Mouse (Mus musculus): ENCODE measurements at regions not wholly inside any gene's neighbourhood (a gene's known extent, or its start where the extent isn't known, plus 50 kb on each side); places are given as distances from the start of the nearest gene placed in this dataset.

GRCm38 (mm10) chr7:64101679-64102078 is 52.0 kb upstream of the Trpm1 start:
- DNase-seq: peak; percentile 70 to 79

GRCm38 (mm10) chr7:64099606-64100005 is 54.0 kb upstream of the Trpm1 start:
- DNase-seq: peak in 1 of 2 experiments; percentile 54

DNA sequence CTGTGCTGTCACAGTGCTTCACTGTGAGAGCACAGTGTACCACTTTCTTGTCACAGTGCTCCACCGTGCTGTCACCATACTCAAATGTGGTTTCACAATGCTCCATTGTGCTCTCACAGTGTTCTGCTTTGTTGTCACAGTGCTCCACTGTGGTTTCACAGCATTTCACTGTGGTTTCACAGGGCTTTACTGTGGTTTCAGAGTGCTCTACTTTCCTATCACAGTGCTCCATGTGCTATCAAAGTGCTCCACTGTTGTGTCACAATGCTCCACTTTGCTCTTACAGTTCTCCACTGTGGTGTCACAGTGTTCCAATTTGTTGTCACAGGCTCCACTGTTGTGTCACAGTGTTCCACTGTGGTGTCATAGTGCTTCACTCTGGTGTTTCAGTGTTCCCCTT is 63.6 kb upstream of the Trpm1 start:
- no peak for DNase-seq

DNA sequence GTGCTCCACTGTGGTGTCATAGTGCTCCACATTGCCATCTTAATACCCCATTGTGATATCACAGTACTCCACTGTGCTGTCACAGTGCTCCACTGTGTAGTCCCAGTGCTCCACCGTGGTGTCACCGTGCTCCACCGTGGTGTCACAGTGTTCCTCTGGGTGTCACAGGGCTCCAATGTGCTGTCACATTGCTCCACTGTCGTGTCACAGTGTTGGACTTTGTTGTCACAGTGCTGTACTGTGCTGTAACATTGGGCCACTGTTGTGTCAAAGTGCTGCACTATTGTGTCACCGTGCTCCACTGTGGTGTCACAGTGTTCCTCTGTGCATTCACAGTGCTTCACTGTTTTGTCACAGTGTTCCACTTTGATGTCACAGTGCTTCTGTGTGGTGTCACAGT is 64.6 kb upstream of the Trpm1 start:
- DNase-seq: no peak

GRCm38 (mm10) chr7:64083978-64084377 is 69.7 kb upstream of the Trpm1 start:
- DNase-seq: peak in 1 of 2 experiments; percentile 0

DNA sequence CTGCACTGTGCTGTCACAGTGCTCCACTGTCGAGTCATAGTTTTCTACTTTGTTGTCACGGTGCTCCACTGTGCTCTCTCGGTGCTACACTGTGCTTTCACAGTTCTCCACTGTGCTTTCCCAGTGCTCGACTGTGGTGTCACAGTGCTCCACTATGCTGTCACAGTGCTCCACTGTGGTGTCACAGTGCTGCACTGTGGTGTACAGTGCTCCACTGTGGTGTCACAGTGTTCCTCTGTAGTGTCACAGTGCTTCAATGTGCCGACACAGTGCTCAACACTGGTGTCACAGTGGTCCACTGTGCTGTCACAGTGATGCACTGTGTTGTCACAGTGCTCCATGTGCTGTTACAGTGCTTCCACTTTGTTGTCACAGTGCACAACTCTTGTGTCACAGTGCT is 71.0 kb upstream of the Trpm1 start:
- DNase-seq: no peak

GRCm38 (mm10) chr7:64082201-64082600 is 71.4 kb upstream of the Trpm1 start:
- no peak for DNase-seq

DNA sequence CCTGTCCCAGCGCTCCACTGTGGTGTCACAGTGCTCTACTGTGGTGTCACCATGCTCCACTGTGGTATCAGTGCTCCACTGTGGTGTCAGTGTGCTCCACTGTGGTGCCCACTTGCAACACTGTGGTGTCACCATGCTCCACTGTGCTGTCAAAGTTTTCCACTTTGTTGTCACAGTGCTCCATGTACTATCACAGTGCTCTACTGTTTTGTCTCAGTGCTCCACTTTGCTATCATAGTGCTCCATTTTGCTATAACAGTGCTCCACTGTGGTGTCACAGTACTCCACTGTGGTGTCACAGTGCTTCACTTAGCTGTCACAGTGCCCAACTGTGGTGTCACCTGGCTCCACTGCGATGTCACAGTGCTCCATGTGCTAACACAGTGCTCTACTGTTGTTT is 72.0 kb upstream of the Trpm1 start:
- DNase-seq: peak in 1 of 2 experiments; percentile 0

DNA sequence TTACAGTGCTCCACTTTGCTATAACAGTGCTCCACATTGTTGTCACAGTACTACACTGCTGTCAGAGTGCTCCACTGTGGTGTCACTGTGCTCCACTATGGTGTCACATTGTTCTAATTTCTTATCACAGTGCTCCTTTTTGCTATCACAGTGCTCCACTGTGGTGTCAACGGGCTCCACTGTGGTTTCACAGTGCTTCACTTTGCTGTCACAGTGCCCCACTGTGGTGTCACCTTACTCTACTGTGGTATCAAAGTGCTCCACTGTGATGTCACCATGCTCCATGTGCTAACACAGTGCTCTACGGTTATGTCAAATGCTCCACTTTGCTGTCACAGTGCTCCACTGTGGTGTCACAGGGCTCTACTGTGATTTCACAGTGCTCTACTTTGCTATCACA is 72.6 kb upstream of the Trpm1 start:
- DNase-seq: peak in 1 of 2 experiments; percentile 0

DNA sequence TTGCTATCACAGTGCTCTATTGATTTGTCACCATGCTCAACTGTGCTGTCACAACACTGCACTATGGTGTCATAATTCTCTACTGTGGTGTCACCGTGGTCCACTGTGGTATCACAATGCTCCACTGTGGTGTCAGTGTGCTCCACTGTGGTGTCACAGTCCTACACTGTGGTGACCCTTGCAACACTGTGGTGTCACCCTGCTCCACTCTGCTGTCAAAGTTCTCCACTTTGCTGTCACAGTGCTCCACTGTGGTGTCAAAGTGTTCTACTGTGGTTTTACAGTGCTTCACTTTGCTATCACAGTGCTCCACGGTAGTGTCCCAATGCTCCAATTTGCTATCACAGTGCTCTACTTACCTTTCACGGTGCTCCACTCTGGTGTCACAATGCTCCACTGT is 74.3 kb upstream of the Trpm1 start:
- no peak for DNase-seq

DNA sequence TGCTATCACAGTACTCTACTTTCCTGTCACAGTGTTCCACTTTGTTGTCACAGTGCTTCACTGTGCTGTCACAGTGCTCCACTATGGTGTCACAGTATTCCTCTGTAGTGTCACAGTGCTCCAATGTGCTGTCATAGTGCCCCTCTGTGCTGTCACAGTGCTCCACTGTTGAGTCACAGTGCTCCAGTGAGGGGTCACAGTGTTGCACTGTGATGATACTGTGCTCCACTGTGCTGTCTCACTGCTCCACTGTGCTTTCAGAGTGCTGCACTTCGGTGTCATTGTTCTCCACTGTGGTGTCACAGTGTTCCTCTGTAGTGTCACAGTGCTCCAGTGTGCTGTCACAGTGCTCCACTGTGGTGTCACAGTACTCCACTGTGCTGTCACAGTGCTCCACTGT is 75.0 kb upstream of the Trpm1 start:
- DNase-seq: peak; percentile 0 to 3

- DNase-seq: peak; percentile 21 to 44
Observed at GRCm38 (mm10) chr7:64077526-64077925, 76.1 kb upstream of the Trpm1 start.

GRCm38 (mm10) chr7:64076764-64077360 is 76.8 kb upstream of the Trpm1 start:
- peak; percentile 3 to 16 for DNase-seq

- DNase-seq: peak in 1 of 2 experiments; percentile 2
Observed at GRCm38 (mm10) chr7:64075696-64076313, 77.8 kb upstream of the Trpm1 start.

DNA sequence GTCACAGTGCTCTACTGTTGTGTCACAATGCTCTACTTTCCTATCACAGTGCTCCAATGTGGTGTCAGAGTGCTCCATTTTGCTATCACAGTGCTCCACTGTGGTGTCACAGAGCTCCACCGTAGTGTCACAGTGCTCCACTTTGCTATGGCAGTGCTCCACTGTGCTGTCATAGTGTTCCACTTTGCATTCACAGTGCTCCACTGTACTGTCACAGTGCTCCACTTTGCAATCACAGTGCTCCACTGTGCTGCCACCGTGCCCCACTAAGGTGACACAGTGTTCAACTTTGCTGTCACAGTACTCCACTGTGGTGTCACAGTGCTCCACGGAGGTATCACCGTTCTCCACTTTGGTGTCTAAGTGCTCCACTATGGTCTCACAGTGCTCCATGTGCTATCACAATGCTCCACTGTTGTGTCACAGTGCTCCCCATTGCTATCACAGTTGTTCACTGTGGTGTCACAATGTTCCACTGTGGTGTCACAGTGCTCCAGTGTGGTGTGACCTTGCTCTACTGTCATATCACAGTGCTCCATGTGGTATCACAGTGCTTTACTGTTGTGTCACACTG is 78.9 kb upstream of the Trpm1 start:
- peak in 1 of 2 experiments; percentile 1 for DNase-seq

DNA sequence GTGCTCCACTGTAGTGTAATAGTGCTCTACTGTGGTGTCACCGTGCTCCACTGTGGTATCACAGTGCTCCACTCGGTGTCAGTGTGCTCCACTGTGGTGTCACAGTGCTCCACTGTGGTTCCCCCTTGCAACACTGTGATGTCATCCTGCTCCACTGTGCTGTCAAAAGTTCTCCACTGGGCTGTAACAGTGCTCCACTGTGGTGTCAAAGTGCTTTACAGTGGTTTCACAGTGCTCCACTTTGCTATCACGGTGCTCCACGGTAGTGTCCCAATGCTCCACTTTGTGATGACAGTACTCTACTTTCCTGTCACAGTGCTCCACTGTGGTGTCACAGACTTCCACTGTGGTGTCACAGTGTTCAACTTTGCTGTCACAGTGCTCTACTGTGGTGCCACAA is 79.4 kb upstream of the Trpm1 start:
- peak; percentile 1 to 2 for DNase-seq

DNA sequence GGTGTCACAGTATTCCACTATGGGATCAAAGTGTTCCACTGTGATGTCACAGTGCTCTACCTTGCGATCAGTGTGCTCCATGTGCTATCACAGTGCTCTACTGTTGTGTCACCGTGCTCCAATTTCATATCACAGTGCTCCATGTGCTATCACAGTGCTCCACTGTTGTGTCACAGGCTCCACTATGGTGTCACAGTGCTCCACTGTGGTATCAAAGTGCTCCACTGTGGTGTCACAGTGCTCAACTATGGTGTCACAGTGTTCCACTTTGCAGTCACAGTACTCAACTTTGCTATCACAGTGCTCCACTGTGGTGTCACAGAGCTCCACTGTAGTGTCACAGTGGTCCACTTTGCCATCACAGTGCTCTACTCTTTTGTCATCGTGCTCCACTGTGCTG is 79.9 kb upstream of the Trpm1 start:
- DNase-seq: peak in 1 of 2 experiments; percentile 0

GRCm38 (mm10) chr7:64070930-64071329 is 82.7 kb upstream of the Trpm1 start:
- no peak for DNase-seq

DNA sequence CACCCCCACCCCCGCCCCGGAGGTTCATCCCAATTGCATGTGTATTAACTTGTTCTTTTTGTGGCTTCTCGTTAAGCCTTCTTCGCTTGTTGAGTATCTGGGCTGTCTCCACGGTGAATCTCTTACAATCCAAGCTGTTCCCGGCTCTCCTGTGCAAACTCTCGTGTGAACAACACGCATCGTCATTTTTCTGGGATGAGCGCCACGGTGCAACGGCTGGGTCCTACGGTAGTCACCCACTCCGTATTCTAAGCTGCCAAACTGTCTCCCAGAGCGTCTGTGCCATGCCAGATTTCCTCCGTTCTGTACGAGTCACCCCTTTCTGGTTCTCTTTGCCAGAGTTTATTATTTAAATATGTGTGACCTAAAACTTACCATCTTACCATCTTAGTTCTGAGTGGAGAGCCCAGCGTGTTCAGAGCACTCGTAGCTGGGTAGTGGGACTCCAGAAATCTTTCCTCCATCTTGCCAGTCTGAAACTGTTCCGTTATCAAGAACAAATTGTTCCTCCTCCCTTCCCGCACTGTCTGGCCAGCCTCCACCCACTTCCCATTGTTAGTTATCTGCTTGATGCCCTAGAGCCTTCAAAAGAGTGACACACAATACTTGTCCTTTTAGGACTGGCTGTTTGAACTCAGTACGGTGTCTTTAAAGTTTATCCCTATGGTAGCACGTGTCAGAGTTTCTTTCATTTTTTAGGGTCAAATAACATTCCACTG is 87.9 kb upstream of the Trpm1 start:
- no peak for DNase-seq

DNA sequence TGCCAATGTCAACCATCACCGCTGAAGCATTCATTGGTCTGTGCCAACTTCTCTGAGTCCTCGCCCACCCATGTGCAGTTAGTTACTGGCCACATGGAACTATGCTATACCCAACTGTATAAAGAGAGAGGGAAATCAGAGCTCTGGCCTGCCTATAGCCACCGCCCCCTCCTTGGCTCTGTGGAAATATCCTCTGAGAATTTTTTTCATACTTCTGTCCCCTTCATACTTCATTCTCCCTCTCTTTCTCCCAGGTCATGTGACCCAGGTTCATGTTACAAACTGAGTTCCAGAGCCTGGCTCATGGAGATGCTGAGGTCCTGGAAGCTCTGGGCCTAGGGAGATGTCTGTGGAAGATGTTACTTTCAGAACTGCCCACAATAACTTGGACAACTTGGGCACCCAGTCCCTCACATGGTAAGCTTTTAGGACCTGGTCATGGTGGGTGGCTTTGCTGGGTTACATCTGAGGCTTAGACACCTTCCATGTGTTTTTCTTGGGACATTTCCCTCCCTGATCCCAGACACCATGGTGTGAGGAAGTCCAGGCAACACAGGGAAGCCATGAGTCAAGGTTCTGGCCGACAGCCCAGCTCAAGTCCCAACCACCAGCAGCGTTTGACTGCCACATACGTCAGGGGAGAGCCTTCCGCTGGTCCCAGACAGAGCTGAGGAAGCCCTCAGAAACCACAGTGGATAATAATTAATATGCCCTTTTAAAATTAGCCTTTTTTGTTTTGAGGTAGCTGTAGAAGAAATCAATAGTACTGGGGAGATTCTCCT is 89.0 kb upstream of the Trpm1 start:
- no peak for DNase-seq

DNA sequence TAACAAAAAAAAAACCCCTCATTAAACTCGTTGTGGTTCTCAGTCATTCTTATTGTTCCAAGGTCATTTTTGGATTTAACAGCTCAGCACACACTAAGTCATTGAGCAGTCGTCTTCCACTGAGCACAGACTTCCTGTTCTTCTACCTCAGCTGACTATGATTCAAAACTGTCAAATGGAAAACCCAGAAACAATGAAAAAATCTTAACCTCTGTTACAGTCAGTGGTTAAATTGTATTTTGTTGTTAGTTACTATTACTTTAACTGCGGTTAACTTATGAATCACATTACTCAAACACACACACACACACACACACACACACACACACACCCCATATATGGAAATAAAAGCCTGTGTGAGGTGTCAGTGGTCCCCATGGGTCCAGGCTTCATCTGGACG is 92.5 kb upstream of the Trpm1 start:
- no peak for DNase-seq

GRCm38 (mm10) chr7:64060582-64060981 is 93.1 kb upstream of the Trpm1 start:
- DNase-seq: no peak

GRCm38 (mm10) chr7:64060051-64060450 is 93.6 kb upstream of the Trpm1 start:
- DNase-seq: peak; percentile 33 to 49

All from thymus, postnatal 36 days (tissue).